Mouse (Mus musculus): Measurements from ENCODE around the gene Ciita.

Ciita gene

DNA sequence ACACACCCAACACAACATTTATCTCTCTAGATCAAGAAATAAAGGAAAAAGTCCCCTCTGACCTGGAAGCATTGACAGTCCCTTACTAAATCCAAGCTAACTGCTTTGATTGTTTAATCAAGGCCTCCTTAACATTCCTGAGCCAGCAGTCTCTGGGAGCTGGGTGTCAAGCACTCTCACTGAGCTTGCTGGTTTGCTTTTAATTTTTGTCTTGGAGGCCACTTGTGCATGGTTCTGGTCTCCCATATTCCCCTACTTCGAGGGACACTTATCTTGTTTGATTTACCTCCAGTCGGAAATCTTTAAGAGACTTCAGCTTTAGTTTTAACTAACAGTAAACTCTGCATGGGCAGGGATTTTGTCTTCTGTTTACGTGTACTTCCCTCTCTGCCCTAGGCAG lies 4.9 kb upstream of the Ciita start:
- DNase-seq (ENCODE audit: low spot score), result no peak

DNA sequence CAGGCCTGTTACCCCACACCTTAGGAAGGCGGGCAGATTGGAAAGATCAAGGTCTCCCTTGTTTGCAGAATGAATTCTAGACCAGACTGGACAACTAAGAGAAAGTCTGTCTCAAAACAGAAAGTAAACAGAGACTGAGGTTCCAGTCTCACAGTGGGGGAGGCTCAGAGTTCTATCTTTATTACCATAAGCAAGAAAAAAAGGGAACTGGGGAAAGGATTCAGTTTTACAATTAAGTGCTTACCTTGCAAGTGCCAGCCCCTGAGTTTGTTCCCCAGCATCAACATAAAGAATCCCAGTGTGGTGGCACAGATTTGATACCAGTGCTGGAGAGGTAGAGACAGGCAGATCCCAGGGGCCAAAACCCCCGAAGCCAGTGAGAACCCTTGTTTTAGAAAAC lies 3.9 kb upstream of the Ciita start:
- DNase-seq (ENCODE audit: low spot score), result no peak

DNA sequence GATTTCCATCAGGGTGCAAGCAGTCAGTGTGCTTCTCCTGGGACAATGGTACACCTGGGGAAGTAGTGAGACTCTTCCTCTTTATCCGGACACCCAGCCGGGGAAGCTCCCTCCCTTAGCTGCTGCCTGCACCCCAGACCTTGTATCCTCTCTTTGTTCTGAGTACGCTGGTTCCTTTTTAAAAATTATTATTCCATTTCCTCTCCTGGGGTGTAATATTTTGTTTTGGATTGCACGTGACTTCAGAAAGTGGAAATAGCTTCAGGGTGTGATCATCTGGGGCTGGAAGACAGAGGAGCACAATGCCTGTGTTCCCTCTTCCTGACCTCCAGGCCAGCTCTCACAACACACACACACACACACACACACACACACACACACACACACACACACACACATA lies 2.5 kb downstream of the Ciita start:
- no peak for DNase-seq (ENCODE audit: low spot score)

DNA sequence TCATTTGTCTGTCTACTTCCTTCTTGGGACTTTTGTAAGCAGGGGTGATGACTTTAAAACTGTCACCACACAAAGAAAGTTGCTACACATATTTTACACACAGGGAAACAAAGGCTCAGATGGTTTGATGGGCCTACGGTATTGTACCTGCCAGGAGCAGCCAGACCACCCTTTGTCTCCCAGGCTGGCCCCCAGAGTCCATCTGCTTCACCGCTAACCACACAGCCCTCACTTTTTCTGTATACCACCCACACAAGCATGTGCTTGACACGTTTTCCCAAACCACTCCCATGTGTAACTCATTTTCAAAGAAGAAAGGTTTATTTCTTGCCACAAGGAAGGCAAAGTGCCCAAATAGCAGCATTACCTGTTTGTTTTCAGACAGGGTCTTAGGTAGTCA lies 7.1 kb downstream of the Ciita start:
- no peak for DNase-seq (ENCODE audit: low spot score)

DNA sequence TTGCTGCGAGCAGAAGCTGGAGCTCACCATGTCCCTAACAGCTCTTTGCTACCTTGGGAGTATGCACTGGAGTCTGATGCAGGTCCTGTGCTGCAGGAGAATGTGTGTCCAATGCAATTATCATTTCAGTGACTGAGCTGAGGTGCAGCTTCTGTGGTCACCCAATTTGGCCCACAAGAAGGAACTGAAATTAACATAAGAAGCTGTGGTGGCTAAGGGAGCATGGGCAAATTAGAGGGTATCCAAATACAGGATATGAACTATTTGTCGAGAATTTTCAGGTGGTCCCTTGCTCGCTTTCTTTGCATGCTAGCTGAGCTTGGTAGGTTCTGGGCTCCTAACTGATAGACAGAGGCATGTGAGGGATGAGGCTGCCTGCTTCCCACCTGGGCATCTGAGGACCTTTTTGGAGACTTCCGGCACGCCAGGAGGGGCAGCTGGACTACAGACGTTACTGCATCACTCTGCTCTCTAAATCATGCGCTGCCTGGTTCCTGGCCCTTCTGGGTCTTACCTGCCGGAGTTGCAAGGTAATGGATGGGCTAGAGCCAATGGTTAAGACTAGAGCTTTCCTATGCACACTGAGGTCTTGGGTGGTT lies 8.1 kb downstream of the Ciita start:
- DNase-seq (ENCODE audit: low spot score), result no peak

DNA sequence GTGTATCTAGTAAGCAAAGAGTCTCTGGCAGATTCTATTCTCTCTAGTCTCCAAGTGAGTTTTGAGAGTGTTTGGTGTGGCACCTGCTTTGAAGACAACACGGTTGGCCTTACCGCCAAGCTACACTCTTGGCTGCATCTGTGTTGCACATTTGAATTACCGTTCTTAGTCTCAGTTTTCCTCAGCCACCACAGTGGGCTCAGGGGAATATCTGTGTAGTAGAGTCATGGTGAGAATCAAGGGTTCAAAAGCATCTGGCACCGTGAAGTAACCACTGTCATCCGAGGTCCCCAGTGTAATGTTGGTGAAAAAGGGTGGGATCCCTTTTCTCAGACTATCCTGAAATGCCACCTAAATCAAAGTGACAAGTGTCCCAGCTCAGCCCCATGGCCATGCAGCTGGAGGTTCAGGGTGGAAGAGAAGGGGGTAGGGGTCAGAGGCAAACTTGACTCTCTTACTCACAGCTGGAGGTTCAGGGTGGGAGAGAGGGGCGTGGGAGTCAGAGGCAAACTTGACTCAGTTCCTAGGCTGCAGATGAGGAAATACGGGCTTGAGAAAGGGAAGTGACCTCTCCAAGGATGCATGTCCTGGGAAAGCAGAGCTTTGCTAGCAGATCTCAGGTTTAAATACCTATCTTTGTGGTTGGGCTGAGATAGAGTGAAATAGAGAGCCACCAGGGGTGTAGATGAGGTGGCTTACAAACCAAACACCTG lies 9.1 kb downstream of the Ciita start:
- DNase-seq (ENCODE audit: low spot score), result no peak

DNA sequence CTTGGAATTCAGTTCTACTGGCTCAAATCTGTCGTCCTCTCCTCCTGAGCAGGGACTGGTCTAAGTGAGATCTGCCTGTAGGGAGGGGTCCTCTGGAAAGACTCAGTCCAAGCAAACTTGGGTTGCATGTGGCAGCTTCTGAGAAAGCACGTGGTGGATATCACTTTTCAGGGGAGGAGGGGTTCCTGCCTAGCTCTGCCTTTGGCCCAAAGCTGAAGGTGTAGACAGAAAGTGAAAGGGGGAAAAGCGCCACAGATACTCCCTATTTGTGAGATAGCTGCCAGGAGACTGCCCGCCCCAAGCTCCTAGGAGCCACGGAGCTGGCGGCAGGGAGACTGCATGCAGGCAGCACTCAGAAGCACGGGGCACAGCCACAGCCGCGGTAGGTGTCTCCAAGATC lies 9.6 kb downstream of the Ciita start:
- DNase-seq (ENCODE audit: low spot score), result no peak

DNA sequence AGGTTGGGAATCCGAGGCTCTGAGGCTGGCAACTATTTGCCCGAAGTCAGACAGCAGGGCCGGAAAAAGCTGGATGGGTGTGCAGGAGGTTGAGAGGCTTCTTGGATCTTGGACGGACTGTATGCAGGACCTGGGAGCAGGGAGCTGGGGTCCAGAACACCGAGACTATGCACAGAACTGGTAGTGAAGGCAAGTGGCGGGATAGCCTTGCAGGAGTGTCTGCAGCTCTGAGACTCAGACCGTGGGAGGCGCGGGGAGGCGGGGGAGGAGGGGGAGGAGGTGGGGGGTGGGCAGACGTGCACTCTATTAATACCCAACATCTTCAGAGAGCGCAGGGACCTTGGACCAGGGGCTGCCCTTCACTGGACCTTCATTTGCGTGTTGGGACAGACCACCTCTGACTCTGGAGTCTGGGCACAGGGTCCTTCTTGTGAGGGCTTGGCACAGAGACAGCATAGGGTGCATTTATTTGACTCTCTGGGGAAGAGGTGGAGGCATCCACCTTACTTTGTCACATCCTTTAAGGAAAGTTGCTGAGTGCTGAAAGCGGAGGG lies 10.1 kb downstream of the Ciita start:
- no peak for DNase-seq (ENCODE audit: low spot score)

DNA sequence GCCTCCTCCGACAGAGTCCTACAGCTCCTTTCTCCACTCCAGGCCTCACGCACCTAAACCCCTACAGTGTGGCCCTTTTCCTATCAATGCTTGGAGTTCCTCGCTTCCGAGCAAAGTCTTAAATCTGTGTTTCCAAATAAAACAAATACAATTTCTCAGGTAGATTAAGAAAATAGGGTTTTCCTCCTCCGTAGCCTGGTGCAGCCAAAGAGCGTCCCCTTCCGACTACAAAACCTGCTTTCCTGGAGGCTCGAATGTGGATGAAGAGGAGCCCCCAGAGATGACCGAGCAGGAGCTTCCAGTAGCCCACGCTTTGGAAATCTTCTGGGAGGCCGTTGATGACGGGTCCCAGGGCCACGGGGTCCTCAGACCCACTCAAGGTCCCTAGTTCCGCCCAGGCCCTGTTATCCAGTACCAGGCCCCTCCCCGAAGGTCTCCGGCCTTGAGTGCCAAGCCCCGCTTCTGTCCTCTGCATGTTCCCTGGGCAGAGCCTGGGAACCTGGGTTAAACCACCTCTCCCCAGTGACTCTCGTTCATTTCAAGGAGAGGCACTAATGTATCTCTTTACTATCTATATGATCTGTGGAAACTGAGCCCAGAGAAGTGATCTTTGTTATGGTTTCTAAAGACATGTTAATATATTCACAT lies 10.8 kb downstream of the Ciita start:
- no peak for DNase-seq (ENCODE audit: low spot score)

DNA sequence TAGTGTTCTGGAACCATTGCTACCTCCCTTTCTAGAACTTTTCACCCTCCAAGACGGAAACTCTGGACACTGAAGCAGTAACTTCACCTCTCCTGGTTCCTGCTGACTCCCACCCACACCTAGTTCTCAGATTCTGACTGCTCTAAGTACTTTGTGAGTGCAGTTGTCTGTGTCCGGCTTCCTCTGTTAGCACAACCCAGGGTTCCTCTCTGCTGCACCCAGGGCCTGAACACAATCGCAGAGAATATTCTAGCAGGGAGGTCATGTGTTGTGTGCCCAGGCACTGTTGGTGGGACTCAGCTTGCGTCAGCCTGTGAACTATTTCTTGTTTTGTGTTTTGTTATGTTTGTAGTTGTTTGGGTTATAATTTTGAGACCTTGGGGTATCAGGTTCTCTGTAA lies 11.9 kb downstream of the Ciita start:
- no peak for DNase-seq (ENCODE audit: low spot score)

DNA sequence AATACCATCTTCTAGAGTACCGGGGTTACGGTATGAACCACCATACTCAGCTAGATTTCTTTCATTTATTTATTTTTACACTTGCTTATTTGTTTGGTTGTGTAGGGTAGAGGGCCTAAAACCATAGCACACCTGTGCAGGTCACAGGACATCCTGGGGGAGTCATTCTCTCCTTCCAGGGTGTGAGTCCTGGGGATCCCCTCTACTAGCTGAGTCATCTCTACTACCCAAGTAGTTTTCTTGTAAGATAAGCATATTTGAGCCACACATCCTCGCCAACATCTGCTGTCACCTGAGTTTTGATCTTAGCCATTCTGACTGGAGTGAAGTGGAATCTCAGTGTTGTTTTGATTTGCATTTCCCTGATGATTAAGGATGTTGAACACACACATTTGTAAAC lies 12.7 kb downstream of the Ciita start:
- no peak for DNase-seq (ENCODE audit: low spot score)

DNA sequence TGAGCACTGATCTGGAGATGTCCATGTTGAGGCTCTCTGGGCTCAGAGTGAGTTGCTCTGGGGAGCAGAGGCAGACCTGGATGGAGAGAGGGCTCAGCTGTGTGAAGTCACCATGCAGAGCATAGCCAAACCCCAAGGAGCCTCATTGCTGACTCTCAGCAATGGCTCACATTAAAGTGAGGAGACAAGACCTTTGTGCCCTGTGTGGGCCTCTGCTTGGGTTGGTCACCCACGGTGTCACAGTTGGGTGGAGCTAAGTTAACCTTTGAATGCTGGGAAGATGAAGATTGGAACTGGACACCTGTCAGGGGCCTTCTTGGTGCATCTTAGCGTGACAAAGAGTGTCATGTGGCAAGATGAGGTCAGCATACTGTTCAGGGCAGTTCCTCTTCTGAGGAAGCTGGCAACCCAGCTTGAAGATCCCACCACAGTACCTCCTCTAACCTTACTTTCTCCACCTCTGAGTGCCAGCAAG lies 16.0 kb downstream of the Ciita start:
- no peak for DNase-seq (ENCODE audit: low spot score)

DNA sequence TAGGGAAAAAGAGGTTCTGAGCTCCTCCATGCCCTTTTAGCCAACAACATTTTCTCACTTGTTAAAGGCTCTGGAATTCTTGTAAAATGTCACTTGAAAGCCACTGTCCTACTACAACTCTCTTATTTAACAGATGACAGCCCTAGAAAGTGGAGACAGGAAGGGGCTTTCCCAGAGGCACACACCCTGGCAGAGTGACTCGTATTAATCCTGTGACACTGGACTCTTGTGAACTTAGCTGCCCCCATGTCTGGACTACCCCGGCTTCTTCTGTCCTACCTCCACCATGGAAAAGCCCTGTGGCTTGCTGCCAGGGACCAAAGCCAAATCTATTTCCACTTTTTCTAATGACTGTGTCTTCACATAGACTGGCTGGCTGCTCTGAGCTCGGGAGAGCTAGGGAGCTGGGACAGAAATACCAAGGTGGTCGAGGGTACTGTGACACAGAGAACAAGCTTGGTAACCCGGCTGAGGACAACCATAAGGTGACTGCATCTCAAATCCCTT lies 18.3 kb downstream of the Ciita start:
- DNase-seq (ENCODE audit: low spot score), result no peak

DNA sequence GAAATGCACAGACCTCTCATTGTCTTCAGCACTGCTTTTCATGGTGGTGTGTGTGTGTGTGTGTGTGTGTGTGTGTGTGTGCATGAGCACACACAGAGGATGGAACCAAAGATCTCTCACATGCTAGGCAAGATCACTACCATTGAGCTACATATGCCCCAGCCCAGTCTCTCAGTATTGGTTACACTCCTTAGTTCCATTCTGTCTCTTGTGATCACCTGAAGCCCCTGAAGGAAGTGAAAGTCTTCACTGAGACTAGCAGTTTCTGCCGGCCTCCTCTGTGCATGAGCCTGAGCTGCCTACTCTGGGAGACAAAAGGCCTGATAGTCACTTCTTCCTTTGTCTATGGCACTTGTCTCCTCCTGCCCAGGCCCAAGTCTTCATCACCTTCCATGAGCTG lies 19.3 kb downstream of the Ciita start:
- no peak for DNase-seq (ENCODE audit: low spot score)

DNA sequence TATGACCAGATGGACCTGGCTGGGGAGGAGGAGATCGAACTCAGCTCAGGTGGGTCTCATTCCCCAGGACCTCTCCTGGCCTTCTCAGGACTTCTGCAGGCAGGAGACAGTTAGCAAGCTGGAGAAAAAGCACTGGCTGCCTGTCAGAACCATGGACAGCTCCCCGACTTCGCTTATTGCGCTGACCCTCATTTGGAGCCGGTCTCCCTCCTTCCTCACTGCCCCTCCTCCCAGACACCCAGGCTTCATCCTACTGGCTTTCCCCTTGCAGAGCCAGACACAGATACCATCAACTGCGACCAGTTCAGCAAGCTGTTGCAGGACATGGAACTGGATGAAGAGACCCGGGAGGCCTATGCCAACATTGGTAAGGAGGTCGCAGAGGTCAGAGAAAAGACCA lies 22.0 kb downstream of the Ciita start:
- DNase-seq (ENCODE audit: low spot score), result no peak

DNA sequence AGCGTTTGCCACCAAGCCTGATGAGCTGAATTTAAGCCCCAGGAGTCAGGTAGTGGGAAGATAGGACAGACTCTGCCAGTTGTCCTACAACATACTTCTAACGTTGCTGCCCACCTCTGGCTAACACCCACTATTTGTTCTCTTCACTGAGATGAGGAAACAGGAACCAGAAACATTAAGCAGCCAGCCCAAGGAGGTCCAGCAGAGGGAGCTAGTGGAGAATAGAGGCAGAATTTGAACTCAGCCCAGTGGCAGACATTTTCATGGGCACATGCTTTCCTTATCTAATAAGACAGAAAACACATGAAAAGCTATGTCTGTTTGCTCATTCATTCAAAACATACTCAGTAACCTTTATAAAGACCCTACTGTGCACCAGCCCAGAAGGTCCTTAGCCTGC lies 23.2 kb downstream of the Ciita start:
- no peak for DNase-seq (ENCODE audit: low spot score)

DNA sequence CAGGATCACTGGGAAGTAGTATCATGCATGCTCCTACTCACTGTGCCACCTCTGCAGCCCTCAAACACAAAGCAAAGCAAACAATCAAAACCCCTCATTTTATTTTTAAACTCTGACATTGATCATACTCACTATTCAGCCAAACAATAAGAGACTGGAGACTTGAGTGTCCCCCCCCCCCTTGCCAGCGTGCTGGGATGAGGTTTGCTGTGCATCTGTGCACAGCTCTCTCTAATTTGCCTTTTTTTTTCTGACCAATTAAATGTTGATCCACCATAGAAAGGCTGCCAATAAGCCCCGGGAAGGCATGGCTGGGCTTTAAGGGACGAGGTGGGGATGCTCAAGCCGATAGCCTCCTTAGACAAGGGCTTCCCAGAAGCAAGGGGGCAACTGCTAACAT lies 27.6 kb downstream of the Ciita start:
- no peak for DNase-seq (ENCODE audit: low spot score)

DNA sequence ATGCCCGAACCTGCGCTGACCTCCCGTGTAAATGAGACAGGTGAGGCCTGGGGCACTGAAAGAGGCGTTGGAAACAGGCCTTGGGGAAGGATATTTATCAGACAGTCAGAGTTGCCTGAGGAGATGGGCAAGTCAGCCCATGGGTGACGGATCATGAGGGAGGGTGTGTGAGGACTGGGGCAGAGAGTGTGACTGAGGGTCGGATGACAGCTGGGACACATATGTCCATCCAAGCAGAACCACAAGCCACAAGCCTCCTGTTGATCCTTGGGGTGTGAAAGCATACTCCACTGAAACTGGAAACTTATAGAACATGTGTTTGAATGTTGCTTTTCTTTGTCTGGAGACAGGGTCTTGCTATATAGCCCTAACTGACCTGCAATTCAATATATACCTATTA lies 28.8 kb downstream of the Ciita start:
- no peak for DNase-seq (ENCODE audit: low spot score)

DNA sequence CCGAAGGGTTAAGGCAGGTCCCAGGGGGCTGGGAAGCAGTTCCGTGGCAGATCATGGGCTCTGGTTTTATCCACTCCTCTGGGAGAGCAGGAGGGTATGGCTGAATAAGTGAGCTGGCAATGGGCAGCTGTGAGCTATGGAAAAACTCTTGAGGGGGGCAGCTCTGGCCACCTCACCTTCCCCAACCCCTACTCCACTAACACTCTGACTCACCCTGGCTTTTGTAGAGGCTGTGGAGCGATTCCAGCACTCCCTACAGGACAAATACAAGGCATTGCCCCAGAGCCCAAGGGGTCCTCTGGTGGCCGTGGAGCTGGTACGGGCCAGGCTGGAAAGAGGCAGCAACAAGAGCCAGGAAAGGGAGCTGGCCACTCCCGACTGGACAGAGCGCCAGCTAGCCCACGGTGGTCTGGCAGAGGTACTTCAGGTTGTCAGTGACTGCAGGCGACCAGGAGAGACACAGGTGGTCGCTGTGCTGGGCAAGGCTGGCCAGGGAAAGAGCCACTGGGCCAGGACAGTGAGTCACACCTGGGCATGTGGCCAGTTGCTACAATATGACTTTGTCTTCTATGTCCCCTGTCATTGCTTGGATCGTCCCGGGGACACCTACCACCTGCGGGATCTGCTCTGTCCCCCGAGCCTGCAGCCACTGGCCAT lies 30.7 kb downstream of the Ciita start:
- no peak for DNase-seq (ENCODE audit: low spot score)

DNA sequence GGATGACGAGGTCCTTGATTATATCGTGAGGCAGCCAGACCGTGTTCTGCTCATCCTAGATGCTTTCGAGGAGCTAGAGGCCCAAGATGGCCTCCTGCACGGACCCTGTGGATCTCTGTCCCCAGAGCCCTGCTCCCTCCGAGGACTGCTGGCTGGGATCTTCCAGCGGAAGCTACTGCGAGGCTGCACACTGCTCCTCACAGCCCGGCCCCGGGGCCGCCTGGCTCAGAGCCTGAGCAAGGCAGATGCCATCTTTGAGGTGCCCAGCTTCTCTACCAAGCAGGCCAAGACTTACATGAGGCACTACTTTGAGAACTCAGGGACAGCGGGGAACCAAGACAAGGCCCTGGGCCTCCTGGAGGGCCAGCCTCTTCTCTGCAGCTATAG lies 31.3 kb downstream of the Ciita start:
- no peak for DNase-seq (ENCODE audit: low spot score)

DNA sequence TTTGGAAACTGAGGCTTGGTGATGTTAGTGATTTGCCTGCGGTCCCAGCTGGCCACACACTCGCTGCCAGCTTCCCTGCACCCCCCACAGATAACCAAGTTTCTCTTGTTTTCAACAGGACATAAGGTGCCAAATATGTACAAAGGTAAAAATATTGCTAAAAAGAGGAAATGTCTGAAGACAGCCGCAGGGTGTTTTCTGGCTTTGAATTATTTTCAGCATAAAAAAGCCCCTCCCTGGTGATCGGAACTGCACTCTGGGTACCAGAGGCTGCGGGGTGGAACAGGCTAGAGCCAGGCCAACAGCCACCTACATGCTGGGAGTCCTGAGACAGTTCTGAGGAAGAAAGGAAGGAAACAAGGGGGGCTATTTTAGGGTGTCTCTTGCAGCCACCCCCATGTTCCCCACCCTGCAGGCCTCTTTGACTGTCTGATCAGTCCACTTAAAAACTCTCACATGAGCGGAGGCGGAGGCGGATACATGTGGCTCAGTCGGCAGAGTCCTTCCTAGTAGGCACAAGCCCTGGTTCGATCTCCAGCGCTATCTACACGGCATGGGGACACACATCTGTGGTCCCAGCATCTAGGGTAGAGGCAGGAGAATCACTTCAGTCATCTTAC lies 36.2 kb downstream of the Ciita start:
- DNase-seq (ENCODE audit: low spot score), result no peak

DNA sequence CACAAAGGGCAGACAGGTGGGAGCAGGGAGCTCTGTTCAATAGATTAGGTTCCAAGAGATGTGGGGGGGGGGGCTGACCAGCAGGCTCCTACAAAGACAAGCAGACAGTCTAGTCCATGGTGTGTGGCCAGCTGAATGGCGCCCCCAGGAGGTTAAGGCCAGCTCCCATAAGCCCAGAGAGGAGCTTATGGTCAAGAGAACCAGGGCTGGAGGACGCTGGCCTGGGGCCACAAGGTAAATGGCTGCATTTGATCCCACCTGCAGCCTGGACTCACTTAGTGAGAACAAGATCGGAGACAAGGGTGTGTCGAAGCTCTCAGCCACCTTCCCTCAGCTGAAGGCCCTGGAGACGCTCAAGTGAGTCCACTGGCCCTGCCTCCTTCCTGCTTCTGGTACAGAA lies 38.2 kb downstream of the Ciita start:
- no peak for DNase-seq (ENCODE audit: low spot score)

Data from left cerebral cortex, adult 11 months (tissue).